Mouse (Mus musculus): ENCODE results near the gene Gm8281.
"Not testable (repeated sequence)": the region's sequence is repeated elsewhere in the genome, so short reads cannot be mapped to it uniquely, and the experiment has no call there.

Gene Gm8281

DNA sequence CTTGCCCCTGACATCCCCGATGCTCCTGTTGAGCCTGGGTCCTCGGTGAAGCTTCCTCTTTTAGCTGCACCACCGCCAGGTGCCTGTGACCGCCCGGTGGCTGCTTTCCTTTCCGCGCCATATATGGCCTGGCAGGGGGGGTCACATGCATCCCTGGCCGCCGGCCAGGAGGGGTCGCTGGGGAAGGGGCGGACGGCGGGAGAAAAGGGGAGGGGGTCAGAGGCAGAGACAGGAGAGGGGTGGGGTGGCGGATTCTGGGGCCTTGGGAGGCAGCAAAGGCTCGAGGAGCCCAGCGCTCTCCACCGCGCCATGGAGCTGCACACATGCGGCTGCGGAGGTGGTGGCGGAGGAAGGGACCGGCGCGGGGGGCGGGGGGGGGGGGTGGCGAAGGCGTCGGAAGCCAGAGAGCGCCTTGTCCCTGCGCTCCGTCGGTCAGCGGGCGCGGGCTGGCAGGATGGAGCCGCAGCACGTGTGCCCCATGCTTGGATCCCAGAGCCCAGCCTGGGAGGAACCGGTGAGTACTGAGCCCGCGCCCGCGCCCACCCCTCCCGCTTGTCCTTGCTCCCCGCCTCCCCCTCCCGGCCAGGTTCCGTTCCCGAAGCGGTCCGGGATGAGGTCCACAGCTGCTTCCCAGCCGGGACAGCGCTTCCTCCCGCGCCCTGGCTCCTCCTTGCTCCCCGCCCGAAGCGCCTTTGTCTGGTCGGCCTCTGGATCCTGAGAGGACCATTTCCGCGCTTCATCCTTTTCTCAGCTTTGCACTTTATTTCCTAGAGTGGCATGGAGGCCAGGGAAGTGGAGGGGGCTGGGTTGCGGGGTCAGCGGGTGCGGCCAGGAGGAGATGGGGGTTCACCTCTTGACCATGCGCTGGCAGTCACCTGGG is at the start of gene Gm8281:
TSS of gene Gm8281 (plus strand) at position 430 of the 880 bp plus-strand sequence.
- DNase-seq = peak in 1 of 2 experiments; percentile 1

DNA sequence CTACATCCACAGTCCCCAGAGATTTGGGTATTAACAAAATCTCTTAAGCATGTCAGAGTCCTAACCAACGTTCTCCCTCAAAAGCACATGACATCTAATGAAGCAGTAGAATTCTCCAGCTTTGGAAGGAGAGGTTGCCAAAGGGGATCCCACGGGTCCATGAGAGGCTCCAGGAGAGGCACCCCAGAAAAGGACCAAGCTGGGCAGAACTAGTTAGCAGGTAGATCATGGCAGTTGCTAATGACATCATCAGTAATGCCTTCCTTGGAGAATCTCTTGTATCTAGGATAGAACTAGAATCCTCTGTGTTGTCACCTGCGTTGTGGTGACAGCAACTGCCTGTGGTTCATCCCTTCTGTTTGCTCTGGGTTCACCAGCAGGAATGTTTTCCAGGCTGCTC is 20.5 kb upstream of the Gm8281 start, which contains the start of gene 4930555G01Rik:
TSS of gene 4930555G01Rik (plus strand) at position 301 of the 400 bp plus-strand sequence.
- DNase-seq = not testable (repeated sequence)

DNA sequence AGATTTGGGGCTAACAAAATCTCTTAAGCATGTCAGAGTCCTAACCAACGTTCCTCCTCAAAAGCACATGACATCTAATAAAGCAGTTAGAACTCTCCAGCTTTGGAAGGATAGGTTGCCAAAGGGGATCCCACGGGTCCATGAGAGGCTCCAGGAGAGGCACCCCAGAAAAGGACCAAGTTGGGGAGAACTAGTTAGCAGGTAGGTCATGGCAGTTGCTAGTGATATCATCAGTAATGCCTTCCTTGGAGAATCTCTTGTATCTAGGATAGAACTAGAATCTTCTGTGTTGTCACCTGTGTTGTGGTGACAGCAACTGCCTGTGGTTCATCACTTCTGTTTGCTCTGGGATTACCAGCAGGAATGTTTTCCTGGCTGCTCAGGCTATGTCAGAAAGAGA is 60.4 kb downstream of the Gm8281 start, which contains the start of gene Gm8279:
TSS of gene Gm8279 (plus strand) at position 301 of the 400 bp plus-strand sequence.
- DNase-seq = not testable (repeated sequence)
